Mouse (Mus musculus) yolk sac, embryonic 10.5 days (tissue): ENCODE data around the gene Gm20825.
"Not testable (repeated sequence)": the region's sequence is repeated elsewhere in the genome, so short reads cannot be mapped to it uniquely, and the experiment has no call there.

ENCODE experiments used
- DNase-seq: peaks from one replicate; pipeline ENCODE4 v3.0.0-alpha.2; 2017; ENCODE audit warnings: low spot score

Gene Gm20825

DNA sequence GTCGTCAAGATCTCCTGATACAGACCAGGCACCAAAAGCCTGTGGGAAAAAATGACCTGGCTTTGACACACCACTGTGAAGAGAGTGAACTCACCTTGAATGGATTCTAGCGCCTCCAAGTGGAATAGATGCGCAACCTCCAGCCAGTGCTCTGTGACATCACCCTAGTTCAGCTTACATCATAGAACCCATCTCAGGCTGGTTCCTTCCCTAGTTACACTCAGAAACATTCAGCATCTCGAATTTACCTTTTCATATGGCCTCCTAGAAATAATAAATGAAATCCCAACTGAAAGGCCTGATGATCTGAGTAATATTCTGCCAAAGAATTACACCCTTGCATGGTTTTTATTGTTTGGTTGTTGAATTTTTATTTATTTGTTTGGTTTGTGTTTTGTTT is at the start of gene Gm20825:
TSS of gene Gm20825 (minus strand) at position 101 of the 400 bp plus-strand sequence.
- DNase-seq: not testable (repeated sequence)
